Mouse (Mus musculus): ENCODE data around the gene G2e3. TPM values are rescaled to one million over a fixed set of nuclear protein-coding genes. Genes with fewer than 3 reads are reported as not detected.
A peak's percentile ranks its signal among the peaks of the same experiment; 100 is the strongest.

G2e3 gene
- total RNA-seq (2018; cell fraction: chromatin; rRNA removed), result 10 to 100 TPM; 16.1 to 62.2 (median 33.4) TPM
- total RNA-seq (2018; cell fraction: cytosol; rRNA removed), result 1 to 10 TPM; 3.0 to 6.2 (median 4.2) TPM
- total RNA-seq (2018; cell fraction: nucleus; rRNA removed), result 10 to 100 TPM in 24 of 26 experiments, 1 to 10 TPM in 2; 7.3 to 35.5 (median 20.8) TPM
- polyA plus RNA-seq (2018), result 3.0 to 4.1 TPM (median 3.9 TPM) in 3 replicates

- peak within 1 kb of the TSS; percentile 75 for H3K27ac ChIP-seq
- 0 out of 2 replicates have a peak, but pooled peaks cover under 1% of the 10 kb centered on the region for H3K36me3 ChIP-seq (ENCODE audit: inconsistent target)
- peak within 1 kb of the TSS; percentile 96 for H3K4me3 ChIP-seq (ENCODE audit: inconsistent target)
- under 1% methylated on average over 69 of the region's 70 CpGs for WGBS (ENCODE audit: missing documents)
- peaks cover 49% of the 10 kb centered on the region for H3K79me2 ChIP-seq (ENCODE audit: inconsistent target)
Measured at GRCm38 (mm10) chr12:51347988-51348697, at the start of gene G2e3. Gene G2e3 (plus strand): TSS chr12:51348061.

GRCm38 (mm10) chr12:51323604-51324003 is 24.3 kb upstream of the G2e3 start:
- H3K27ac ChIP-seq, result no peak overlapping the region
- H3K4me3 ChIP-seq (ENCODE audit: inconsistent target), result no peak overlapping the region
- 76% methylated on average over 3 of the region's 3 CpGs for WGBS (ENCODE audit: missing documents)
- no peaks in the 10 kb centered on the region for H3K79me2 ChIP-seq (ENCODE audit: inconsistent target)
- H3K36me3 ChIP-seq (ENCODE audit: inconsistent target), result no peaks in the 10 kb centered on the region

- H3K36me3 ChIP-seq (ENCODE audit: inconsistent target), result no peaks in the 10 kb centered on the region
- H3K27ac ChIP-seq, result no peak overlapping the region
- 86% methylated on average over 3 of the region's 3 CpGs for WGBS (ENCODE audit: missing documents)
- H3K4me3 ChIP-seq (ENCODE audit: inconsistent target), result no peak overlapping the region
- H3K79me2 ChIP-seq (ENCODE audit: inconsistent target), result no peaks in the 10 kb centered on the region
Measured at GRCm38 (mm10) chr12:51326819-51327218, 21.0 kb upstream of the G2e3 start.

- no CpG with 5 or more reads among the region's 1 CpGs for WGBS (ENCODE audit: missing documents)
- Histone ChIP-seq H3K79me2 (ENCODE audit: inconsistent target) (no peaks in the 10 kb centered on the region), H3K4me3 (ENCODE audit: inconsistent target) (no peak overlapping the region), H3K27ac (no peak overlapping the region), H3K36me3 (ENCODE audit: inconsistent target) (no peaks in the 10 kb centered on the region)
Measured at GRCm38 (mm10) chr12:51337014-51337413, 10.8 kb upstream of the G2e3 start.

- Histone ChIP-seq H3K27ac (no peak overlapping the region), H3K79me2 (ENCODE audit: inconsistent target) (peaks cover 29% of the 10 kb centered on the region), H3K36me3 (ENCODE audit: inconsistent target) (no peaks in the 10 kb centered on the region), H3K4me3 (ENCODE audit: inconsistent target) (no peak overlapping the region)
- WGBS (ENCODE audit: missing documents), result 59% methylated on average over 4 of the region's 4 CpGs
Measured at GRCm38 (mm10) chr12:51346121-51346520, 1.7 kb upstream of the G2e3 start.

GRCm38 (mm10) chr12:51348698-51348998 is 787 bp downstream of the G2e3 start:
- peaks cover 6% of the 10 kb centered on the region; the same call in 1 of the 2 replicates for H3K36me3 ChIP-seq (ENCODE audit: inconsistent target)
- WGBS (ENCODE audit: missing documents), result 0% methylated on average over 10 of the region's 10 CpGs
- peak overlapping the region; percentile 96 for H3K4me3 ChIP-seq (ENCODE audit: inconsistent target)
- peak overlapping the region; percentile 75 for H3K27ac ChIP-seq
- H3K79me2 ChIP-seq (ENCODE audit: inconsistent target), result peaks cover 54% of the 10 kb centered on the region

GRCm38 (mm10) chr12:51355296-51355695 is 7.4 kb downstream of the G2e3 start:
- H3K36me3 ChIP-seq (ENCODE audit: inconsistent target), result peaks cover 24% of the 10 kb centered on the region; the same call in 1 of the 2 replicates
- 64% methylated on average over 8 of the region's 8 CpGs for WGBS (ENCODE audit: missing documents)
- H3K4me3 ChIP-seq (ENCODE audit: inconsistent target), result no peak overlapping the region
- no peak overlapping the region for H3K27ac ChIP-seq
- peaks cover 35% of the 10 kb centered on the region for H3K79me2 ChIP-seq (ENCODE audit: inconsistent target)

- Histone ChIP-seq H3K4me3 (ENCODE audit: inconsistent target) (no peak overlapping the region), H3K27ac (no peak overlapping the region), H3K36me3 (ENCODE audit: inconsistent target) (peaks cover 39% of the 10 kb centered on the region), H3K79me2 (ENCODE audit: inconsistent target) (no peaks in the 10 kb centered on the region; the same call in 1 of the 2 replicates)
Measured at GRCm38 (mm10) chr12:51361294-51361693, 13.4 kb downstream of the G2e3 start.

GRCm38 (mm10) chr12:51362898-51363297 is 15.0 kb downstream of the G2e3 start:
- H3K36me3 ChIP-seq (ENCODE audit: inconsistent target), result peaks cover 37% of the 10 kb centered on the region
- 93% methylated on average over 1 of the region's 1 CpGs for WGBS (ENCODE audit: missing documents)
- H3K27ac ChIP-seq, result no peak overlapping the region
- H3K4me3 ChIP-seq (ENCODE audit: inconsistent target), result no peak overlapping the region
- no peaks in the 10 kb centered on the region; the same call in 1 of the 2 replicates for H3K79me2 ChIP-seq (ENCODE audit: inconsistent target)

GRCm38 (mm10) chr12:51368504-51368903 is 20.6 kb downstream of the G2e3 start:
- H3K4me3 ChIP-seq (ENCODE audit: inconsistent target), result no peak overlapping the region
- WGBS (ENCODE audit: missing documents), result 93% methylated on average over 3 of the region's 3 CpGs
- H3K27ac ChIP-seq, result no peak overlapping the region
- peaks cover 43% of the 10 kb centered on the region for H3K36me3 ChIP-seq (ENCODE audit: inconsistent target)
- no peaks in the 10 kb centered on the region for H3K79me2 ChIP-seq (ENCODE audit: inconsistent target)

GRCm38 (mm10) chr12:51377003-51377887 is 29.4 kb downstream of the G2e3 start, which contains the start of gene Scfd1:
Gene Scfd1 (plus strand): TSS chr12:51377510.
- 2% methylated on average over 34 of the region's 34 CpGs for WGBS (ENCODE audit: missing documents)
- H3K79me2 ChIP-seq (ENCODE audit: inconsistent target), result peaks cover 49% of the 10 kb centered on the region
- peaks cover 20% of the 10 kb centered on the region; the same call in 1 of the 2 replicates for H3K36me3 ChIP-seq (ENCODE audit: inconsistent target)
- peak within 1 kb of the TSS; percentile 100 for H3K4me3 ChIP-seq (ENCODE audit: inconsistent target)
- peak within 1 kb of the TSS; percentile 91 for H3K27ac ChIP-seq

GRCm38 (mm10) chr12:51377888-51378190 is 30.0 kb downstream of the G2e3 start:
- H3K79me2 ChIP-seq (ENCODE audit: inconsistent target), result peaks cover 55% of the 10 kb centered on the region
- H3K36me3 ChIP-seq (ENCODE audit: inconsistent target), result peaks cover 19% of the 10 kb centered on the region; the same call in 1 of the 2 replicates
- H3K4me3 ChIP-seq (ENCODE audit: inconsistent target), result peak overlapping the region; percentile 100
- 19% methylated on average over 6 of the region's 6 CpGs for WGBS (ENCODE audit: missing documents)
- peak overlapping the region; percentile 91 for H3K27ac ChIP-seq

- Histone ChIP-seq H3K79me2 (ENCODE audit: inconsistent target) (no peaks in the 10 kb centered on the region), H3K27ac (no peak overlapping the region), H3K36me3 (ENCODE audit: inconsistent target) (peaks cover 78% of the 10 kb centered on the region), H3K4me3 (ENCODE audit: inconsistent target) (no peak overlapping the region)
- 96% methylated on average over 6 of the region's 6 CpGs for WGBS (ENCODE audit: missing documents)
Measured at GRCm38 (mm10) chr12:51399871-51400270, 52.0 kb downstream of the G2e3 start.

GRCm38 (mm10) chr12:51402060-51402698 is 54.3 kb downstream of the G2e3 start:
- Histone ChIP-seq H3K27ac (no peak overlapping the region), H3K36me3 (ENCODE audit: inconsistent target) (peaks cover 77% of the 10 kb centered on the region), H3K4me3 (ENCODE audit: inconsistent target) (no peak overlapping the region), H3K79me2 (ENCODE audit: inconsistent target) (no peaks in the 10 kb centered on the region)
- WGBS (ENCODE audit: missing documents), result 84% methylated on average over 5 of the region's 5 CpGs
